Mouse (Mus musculus) stomach, postnatal 0 days (tissue): ENCODE measurements around the gene Cby1. TPM values are rescaled to one million over a fixed set of nuclear protein-coding genes. Genes with fewer than 3 reads are reported as not detected.

ENCODE experiments used
- ATAC-seq: fragments of 200-750 bp; cut with Nextera tagmentation; 2 replicates; pipeline ENCODE4 v1.8.0; 2017; ENCODE audit not compliant: low FRiP score, low TSS enrichment
- DNase-seq: peaks from one replicate; pipeline ENCODE4 v3.0.0-alpha.2; 2016; ENCODE audit warnings: low spot score
- H3K27ac ChIP-seq: fragments of 300-500 bp; sonication (generic); replicated peaks from 2 replicates; pipeline ENCODE4 v1.5.1; 2014; ENCODE audit warnings: mild to moderate bottlenecking, control low read depth
- H3K27me3 ChIP-seq: fragments of 300-500 bp; sonication (generic); 2 replicates; pipeline ENCODE4 v1.6.1; 2014; ENCODE audit warnings: low read length; ENCODE audit not compliant: control insufficient read depth, insufficient read depth
- H3K36me3 ChIP-seq: fragments of 300-500 bp; sonication (generic); 2 replicates; pipeline ENCODE4 v1.6.1; 2014; ENCODE audit warnings: low read length, mixed read lengths; ENCODE audit not compliant: control insufficient read depth, insufficient read depth
- H3K4me1 ChIP-seq: fragments of 300-500 bp; sonication (generic); replicated peaks from 2 replicates; pipeline ENCODE4 v1.6.1; 2014; ENCODE audit warnings: antibody characterized with exemption; ENCODE audit not compliant: control insufficient read depth, insufficient read depth
- H3K4me2 ChIP-seq: fragments of 300-500 bp; sonication (generic); replicated peaks from 2 replicates; pipeline ENCODE4 v1.6.1; 2014; ENCODE audit warnings: low read depth, mild to moderate bottlenecking, control low read depth, moderate library complexity
- H3K4me3 ChIP-seq: fragments of 300-500 bp; sonication (generic); 2 replicates; pipeline ENCODE4 v1.5.1; 2014; ENCODE audit warnings: low read depth, low read length, control low read depth
- H3K9ac ChIP-seq: fragments of 300-500 bp; sonication (generic); 2 replicates; pipeline ENCODE4 v1.6.1; 2014; ENCODE audit warnings: mild to moderate bottlenecking, low read length, control low read depth, mixed read lengths
- H3K9me3 ChIP-seq: fragments of 300-500 bp; sonication (generic); 2 replicates; pipeline ENCODE4 v1.6.1; 2016; ENCODE audit warnings: low read length; ENCODE audit not compliant: control insufficient read depth
- CTCF ChIP-seq: IDR thresholded peaks from 2 replicates; pipeline ENCODE4 v1.5.1; 2016; ENCODE audit warnings: antibody characterized with exemption, low read depth, mild to moderate bottlenecking, moderate library complexity
- EP300 ChIP-seq: optimal IDR thresholded peaks from 2 replicates; pipeline ENCODE3; 2016; ENCODE audit warnings: antibody characterized with exemption
- WGBS: fragments of 180-500 bp; shearing (Covaris S2); extraction: QIAGEN DNeasy Blood & Tissue Kit; methylation state at CpG from one replicate; pipeline ENCODE4 v1.1.7; 2014; 5-methylcytosine and 5-hydroxymethylcytosine counted together
- polyA plus RNA-seq: library from polyadenylated mRNA; unstranded; fragments of >200 nt; fragmentation: Nextera tagmentation; extraction: Ambion mirVana; gene quantifications from 2 replicates; pipeline ENCODE4 v1.2.1, GENCODE M21; 2015

The Cby1 gene
- polyA plus RNA-seq, 1 experiment from 2014 or later, result 31.2 TPM

- Histone ChIP-seq H3K9ac (peak within 1 kb of the TSS; percentile 90), H3K9me3 (no peaks in the 10 kb centered on the region), H3K27ac (peak within 1 kb of the TSS; percentile 96), H3K4me1 (peaks cover 22% of the 10 kb centered on the region), H3K4me2 (peak within 1 kb of the TSS; percentile 82), H3K27me3 (no peaks in the 10 kb centered on the region), H3K36me3 (no peaks in the 10 kb centered on the region), H3K4me3 (peak within 1 kb of the TSS; percentile 88)
- peak; percentile 97 for DNase-seq
- TF ChIP-seq CTCF, result peak; percentile 26; the same call in 1 of the 2 replicates
- no peak for TF ChIP-seq EP300
- under 1% methylated on average over 69 of the region's 72 CpGs for WGBS
- ATAC-seq, result peak; percentile 71
These were observed 28.8 kb downstream of the Cby1 start, which contains the start of gene Josd1 for GRCm38 (mm10) chr15:79687646-79688267. Gene Josd1 (minus strand): TSS chr15:79687919.

GRCm38 (mm10) chr15:79688268-79688956 lies 29.4 kb downstream of the Cby1 start:
- DNase-seq, result no peak
- peak overlapping the region; percentile 82 for H3K4me2 ChIP-seq
- H3K9ac ChIP-seq, result peak overlapping the region; percentile 90
- H3K9me3 ChIP-seq, result no peaks in the 10 kb centered on the region
- no peaks in the 10 kb centered on the region for H3K36me3 ChIP-seq
- H3K27me3 ChIP-seq, result no peaks in the 10 kb centered on the region
- no peak for ATAC-seq
- WGBS, result 7% methylated on average over 8 of the region's 8 CpGs
- peak overlapping the region; percentile 88 for H3K4me3 ChIP-seq
- H3K4me1 ChIP-seq, result peaks cover 19% of the 10 kb centered on the region
- peak overlapping the region; percentile 96 for H3K27ac ChIP-seq
- TF ChIP-seq EP300 (no peak), CTCF (no peak)

DNA sequence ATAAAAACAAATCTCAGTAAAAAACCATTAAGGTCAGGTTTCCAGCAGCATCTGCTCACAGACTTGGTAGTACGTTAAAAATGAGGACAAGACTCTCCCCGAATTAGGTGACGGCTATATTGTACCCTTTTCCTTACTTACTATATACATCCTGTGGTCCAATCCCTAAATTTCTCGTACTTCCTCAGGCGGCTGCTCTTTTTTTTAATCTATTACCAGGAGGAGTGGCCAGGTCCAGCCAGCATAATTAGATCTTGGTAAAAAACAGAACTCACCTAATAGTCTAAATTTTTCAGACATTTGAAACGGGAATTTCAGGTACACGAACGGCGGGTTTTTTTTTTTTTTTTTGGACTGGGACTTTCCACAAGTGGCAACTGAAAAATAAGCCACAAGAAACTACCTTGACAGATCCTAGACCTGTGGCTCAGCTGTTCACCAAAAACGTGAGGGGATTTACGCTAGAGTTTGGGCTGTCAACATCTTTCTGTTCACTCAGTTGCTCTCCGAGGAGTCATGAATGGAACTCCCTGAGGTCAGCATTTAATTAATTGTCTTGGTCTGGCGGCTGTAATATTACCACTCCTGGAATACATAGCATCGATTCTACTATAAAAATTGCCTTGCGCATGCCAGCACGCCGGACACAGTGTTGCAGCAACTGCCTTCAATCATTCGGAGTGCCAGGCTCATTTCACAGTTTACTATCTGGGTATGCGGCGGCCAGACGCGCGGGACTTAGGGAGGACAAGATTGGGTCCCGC lies 30.8 kb downstream of the Cby1 start:
- Histone ChIP-seq H3K36me3 (no peaks in the 10 kb centered on the region), H3K27ac (0 out of 2 replicates have a peak overlapping the region, but pooled peaks have one; percentile 36), H3K27me3 (no peaks in the 10 kb centered on the region), H3K4me3 (peak overlapping the region; percentile 97), H3K4me2 (peak overlapping the region; percentile 97), H3K9me3 (no peaks in the 10 kb centered on the region), H3K9ac (0 out of 2 replicates have a peak overlapping the region, but pooled peaks have one; percentile 23), H3K4me1 (peaks cover 13% of the 10 kb centered on the region; the same call in 1 of the 2 replicates)
- TF ChIP-seq EP300 (no peak), CTCF (no peak)
- WGBS, result 9% methylated on average over 24 of the region's 24 CpGs
- DNase-seq, result no peak
- ATAC-seq, result no peak

GRCm38 (mm10) chr15:79690426-79691022 lies 31.5 kb downstream of the Cby1 start, which contains the start of gene Gtpbp1:
Gene Gtpbp1 (plus strand): TSS chr15:79690845.
- Histone ChIP-seq H3K4me2 (peak within 1 kb of the TSS; percentile 97), H3K36me3 (no peaks in the 10 kb centered on the region), H3K27me3 (no peaks in the 10 kb centered on the region), H3K4me1 (peaks cover 9% of the 10 kb centered on the region; the same call in 1 of the 2 replicates), H3K9me3 (no peaks in the 10 kb centered on the region), H3K27ac (peak within 1 kb of the TSS; percentile 82), H3K4me3 (peak within 1 kb of the TSS; percentile 97), H3K9ac (peak within 1 kb of the TSS; percentile 89)
- DNase-seq (peak; percentile 96), ATAC-seq (peak; percentile 96)
- WGBS, result under 1% methylated on average over 44 of the region's 45 CpGs
- TF ChIP-seq EP300, result no peak
- no peak for TF ChIP-seq CTCF

- under 1% methylated on average over 40 of the region's 53 CpGs for WGBS
- DNase-seq (no peak), ATAC-seq (no peak; the same call in 1 of the 2 replicates)
- Histone ChIP-seq H3K4me1 (peaks cover 4% of the 10 kb centered on the region; the same call in 1 of the 2 replicates), H3K4me3 (peak overlapping the region; percentile 97), H3K9me3 (no peaks in the 10 kb centered on the region), H3K4me2 (peak overlapping the region; percentile 97), H3K9ac (peak overlapping the region; percentile 89), H3K27me3 (no peaks in the 10 kb centered on the region), H3K36me3 (no peaks in the 10 kb centered on the region), H3K27ac (peak overlapping the region; percentile 82)
- TF ChIP-seq CTCF, result no peak
- no peak for TF ChIP-seq EP300
These were observed 32.1 kb downstream of the Cby1 start for GRCm38 (mm10) chr15:79691023-79691508.
